Mouse (Mus musculus) mature B cell (primary cell): ENCODE results near the gene 1810009A15Rik.
"Not testable (repeated sequence)": the region's sequence is repeated elsewhere in the genome, so short reads cannot be mapped to it uniquely, and the experiment has no call there.

Source experiments
- in situ Hi-C: fragments of 300-500 bp; cut with MboI; formaldehyde crosslinking; loops from 2 replicates; pipeline ENCODE4 v1.14.3; 2019

Gene 1810009A15Rik

GRCm38 (mm10) chr19:8888511-8889385 lies at the start of gene 1810009A15Rik, which contains the start of gene Gm49416:
Gene 1810009A15Rik (plus strand): TSS chr19:8888853.
Gene Gm49416 (plus strand): TSS chr19:8888926.
- in situ Hi-C loops = no loop called here

DNA sequence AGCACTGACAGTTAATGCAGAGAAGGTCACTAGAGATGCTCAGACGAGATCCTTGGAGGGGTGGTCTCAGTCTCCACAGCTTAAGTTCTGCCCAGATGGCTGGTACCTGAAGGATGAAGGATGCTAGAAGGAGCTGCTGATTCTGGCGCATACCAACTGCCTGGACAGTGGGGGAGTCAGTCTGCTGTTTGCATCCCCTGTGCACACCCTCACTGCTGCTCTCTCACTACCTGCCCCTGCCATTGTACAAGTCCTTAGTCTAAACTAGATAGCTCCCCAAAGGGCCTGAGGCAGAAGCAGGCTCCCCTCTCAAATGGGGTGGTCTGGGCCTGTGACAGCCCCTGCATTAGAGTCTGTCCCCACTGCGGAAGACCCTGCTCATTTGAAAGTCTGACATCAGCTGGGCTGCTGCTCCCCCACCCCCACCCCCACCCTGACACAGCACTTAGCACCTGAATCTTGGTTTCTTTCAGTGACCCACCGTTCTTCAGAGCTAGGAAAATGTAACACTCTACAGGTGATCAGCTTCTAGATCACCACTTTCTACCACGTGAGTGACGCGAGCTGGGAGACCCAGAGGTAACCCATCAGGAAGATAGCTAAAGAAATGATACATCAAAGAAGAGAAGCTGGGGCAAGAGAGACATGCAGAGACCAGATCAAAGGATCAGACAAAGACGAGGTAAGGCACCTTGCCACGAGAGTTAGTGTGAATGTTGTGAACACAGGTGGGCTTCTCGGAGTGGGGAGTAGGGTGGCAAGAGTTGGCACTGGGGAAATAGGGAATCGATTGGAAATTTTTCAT lies 49.3 kb upstream of the 1810009A15Rik start, which contains the start of gene Gng3:
Gng3 (minus strand) TSS at position 92 of the 805 bp plus-strand sequence.
- in situ Hi-C loops = no loop called here

GRCm38 (mm10) chr19:8839908-8840791 lies 48.5 kb upstream of the 1810009A15Rik start:
- in situ Hi-C loops = no loop called here

GRCm38 (mm10) chr19:8841012-8841411 lies 47.6 kb upstream of the 1810009A15Rik start:
- in situ Hi-C loops = no loop called here

DNA sequence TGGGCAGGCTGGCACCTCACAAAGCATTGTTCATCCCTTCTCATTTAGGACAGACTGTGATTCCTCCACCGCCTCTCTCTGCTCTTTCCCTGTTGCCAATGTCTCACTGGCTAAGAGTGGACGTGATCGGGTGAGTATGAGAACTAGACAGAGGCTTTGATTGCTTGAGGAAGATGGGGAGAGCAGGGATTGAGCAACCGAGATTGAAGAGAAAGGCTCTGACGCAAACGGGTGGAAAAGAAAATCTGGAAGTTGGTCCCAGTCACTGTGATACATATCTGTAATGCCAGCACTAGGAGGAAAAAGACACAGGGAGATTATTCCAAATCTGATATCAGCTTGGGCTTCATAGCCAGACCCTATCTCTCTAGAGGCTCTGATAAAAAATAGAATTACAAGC lies 45.7 kb upstream of the 1810009A15Rik start:
- in situ Hi-C loops = no loop called here

DNA sequence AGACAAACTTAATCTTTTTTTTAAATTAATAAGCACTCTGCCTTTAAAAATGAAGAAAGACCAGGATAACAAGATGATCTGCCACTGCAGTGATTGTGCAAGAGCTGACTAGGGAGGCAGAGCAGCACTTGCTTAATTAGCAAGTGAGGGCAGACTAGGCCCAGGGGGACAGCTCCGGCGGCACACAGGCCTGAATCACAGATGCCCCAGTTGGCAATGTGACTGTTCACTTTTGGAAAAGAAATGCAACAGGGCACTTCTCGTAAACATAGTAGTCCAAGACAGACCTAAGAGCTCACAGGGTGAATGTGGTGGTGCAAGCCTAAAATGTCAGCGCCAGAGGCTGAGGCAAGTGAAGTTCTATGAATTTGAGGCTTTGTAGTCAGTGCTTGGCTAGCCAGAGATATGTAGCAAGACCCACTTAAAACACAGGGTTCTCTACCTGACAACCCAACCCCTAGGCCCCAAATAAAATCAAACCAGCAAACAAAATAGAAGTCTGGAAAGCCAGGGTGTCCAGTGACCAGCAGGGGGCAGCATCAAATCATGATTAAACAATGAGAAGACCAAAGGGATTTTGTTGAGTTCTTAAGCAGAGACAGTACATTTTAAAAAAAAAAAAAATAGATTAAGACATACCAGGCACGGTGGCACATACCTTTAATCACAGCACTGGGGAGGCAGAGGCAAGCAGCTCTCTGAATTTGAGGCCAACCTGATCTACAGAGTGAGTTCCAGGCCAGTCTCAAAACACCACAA lies 44.1 kb upstream of the 1810009A15Rik start:
- in situ Hi-C loops = no loop called here

DNA sequence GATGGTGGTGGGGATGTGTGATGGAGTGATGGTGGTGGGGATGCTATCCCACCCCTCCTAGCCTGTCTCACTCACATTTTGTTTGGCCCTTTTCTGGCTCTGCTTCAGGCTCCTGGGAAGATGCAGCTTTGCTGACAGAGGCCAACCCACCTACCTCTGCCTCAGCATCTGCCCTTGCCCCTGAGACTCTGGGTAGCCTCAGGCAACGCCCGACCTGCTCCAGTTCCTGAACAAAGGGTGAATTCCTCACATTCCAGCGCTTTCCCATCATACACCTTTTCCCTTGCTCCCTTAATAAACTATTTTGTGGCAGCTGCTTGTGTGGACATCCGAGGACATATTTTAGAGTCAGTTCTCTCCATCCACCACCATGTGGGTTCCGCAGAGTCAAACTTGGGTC lies 40.3 kb upstream of the 1810009A15Rik start:
- in situ Hi-C loops = no loop called here

DNA sequence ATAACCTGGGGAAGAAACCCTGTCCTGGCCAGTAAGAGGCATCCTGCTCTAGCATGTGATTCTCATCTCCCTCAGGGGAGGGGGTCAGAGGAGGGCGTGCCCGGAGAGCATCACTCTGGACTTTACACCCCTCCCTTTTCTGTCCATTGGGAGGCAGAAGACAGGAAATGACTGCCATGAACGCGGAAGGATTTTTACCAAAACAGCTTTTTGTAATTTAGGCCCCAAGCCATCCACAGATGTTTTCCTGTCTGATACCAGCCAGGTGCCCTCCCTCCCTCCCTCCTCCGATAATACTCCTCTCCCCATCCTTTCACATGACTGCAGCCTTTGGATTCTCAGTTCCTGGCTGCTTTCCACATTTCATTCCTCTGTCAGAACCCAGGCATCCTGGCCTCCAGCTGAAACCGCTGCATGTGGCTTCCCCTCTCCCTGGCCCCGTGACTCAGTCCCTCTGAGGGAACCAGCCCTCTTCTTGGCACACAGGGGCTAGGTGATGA lies 38.2 kb upstream of the 1810009A15Rik start, which contains the start of gene Lrrn4cl:
Lrrn4cl (plus strand) TSS at position 367 of the 500 bp plus-strand sequence.
- in situ Hi-C loops = loop anchor here (5.0 kb wide), 1 partner anchor 262 kb away; no protein-coding TSS in a partner anchor

GRCm38 (mm10) chr19:8851639-8852038 lies 37.0 kb upstream of the 1810009A15Rik start:
- in situ Hi-C loops = loop anchor here (5.0 kb wide), 1 partner anchor 261 kb away; no protein-coding TSS in a partner anchor

DNA sequence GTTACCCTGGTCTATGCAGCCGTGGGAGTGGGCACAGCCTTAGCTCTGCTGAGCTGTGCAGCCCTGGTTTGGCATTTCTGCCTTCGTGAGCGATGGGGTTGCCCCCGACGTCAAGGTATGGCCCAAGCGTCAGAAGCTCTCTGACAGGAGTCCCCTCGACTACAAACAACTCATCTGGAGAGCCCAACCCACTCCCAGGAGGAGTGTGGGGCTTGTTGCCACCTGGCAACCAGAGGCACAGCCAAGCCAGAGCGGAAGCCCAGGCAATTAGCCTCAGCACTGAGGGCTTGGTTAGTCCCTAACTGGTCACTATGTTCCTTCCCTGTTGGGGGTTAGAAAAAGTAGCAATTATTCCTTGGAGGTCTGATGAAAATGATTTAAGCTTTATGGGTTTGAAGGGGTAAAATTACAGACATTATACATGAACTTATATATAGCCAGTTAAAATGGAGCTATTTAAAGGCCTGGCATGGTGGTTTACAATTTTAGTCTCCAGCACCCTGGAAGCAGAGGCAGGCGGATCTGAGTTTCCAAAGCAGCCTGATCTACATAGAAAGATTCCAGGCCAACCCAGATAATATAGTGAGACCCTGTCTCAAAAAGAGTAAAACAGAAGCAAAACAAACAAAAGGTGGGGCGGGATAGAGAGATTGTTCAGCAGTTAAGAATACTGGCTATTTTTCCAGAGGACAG lies 36.3 kb upstream of the 1810009A15Rik start:
- in situ Hi-C loops = loop anchor here (5.0 kb wide), 1 partner anchor 260 kb away; no protein-coding TSS in a partner anchor

GRCm38 (mm10) chr19:8853117-8853516 lies 35.5 kb upstream of the 1810009A15Rik start:
- in situ Hi-C loops = loop anchor here (5.0 kb wide), 1 partner anchor 259 kb away; no protein-coding TSS in a partner anchor

GRCm38 (mm10) chr19:8857689-8858088 lies 31.0 kb upstream of the 1810009A15Rik start:
- in situ Hi-C loops = no loop called here

DNA sequence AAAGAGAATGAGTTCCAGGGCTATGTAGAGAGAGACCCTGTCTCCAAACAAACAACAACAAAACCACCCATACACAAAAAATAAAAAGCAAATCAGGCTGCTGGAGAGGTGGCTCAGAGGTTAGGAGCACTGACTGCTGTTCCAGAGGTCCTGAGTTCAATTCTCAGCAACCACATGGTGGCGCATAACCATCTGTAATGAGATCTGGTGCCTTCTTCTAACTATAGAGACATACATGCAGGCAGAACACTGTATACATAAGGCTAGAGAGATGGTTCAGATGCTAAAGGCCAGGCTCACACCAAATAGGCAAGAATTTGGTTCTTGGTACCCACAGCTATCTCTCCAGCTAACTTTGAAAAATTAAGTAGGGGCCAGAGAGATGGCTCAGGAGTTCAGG lies 29.6 kb upstream of the 1810009A15Rik start:
- in situ Hi-C loops = no loop called here

DNA sequence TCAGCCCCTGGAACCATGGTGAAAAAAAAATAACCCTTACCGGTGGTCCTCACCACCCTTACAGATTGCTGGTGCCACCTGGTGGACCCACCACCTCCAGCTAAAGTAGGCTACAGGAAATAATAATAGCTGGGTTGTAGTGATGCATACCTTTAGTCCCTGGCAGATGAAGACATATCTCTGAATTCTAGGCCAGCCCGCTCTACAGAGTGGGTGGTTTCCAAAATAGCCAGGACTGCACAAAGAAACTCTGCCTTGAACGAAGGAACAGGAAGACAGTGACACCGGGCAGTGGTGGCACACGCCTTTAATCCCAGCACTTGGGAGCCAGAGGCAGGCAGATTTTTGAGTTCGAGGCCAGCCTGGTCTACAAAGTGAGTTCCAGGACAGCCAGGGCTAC lies 24.4 kb upstream of the 1810009A15Rik start:
- in situ Hi-C loops = no loop called here

DNA sequence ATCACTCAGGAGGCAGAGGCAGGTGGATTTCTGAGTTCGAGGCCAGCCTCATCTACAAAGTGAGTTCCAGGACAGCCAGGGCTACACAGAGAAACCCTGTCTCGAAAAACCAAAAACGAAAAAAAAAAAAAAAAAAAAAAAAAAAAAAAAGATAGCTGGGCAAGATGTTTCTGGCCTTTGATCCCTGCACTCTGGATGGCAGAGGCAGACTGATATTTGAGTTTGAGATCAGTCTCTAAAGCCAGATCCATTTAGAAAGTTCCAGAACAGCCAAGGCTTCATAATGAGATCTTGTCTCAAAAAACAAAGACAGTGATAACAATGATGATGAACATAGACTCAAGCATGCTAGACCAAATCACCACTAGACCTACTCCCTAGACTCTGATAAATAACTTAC lies 18.3 kb upstream of the 1810009A15Rik start:
- in situ Hi-C loops = not testable (repeated sequence)

- in situ Hi-C loops = no loop called here
Observed at GRCm38 (mm10) chr19:8870838-8871237, 17.8 kb upstream of the 1810009A15Rik start.

- in situ Hi-C loops = no loop called here
Observed at GRCm38 (mm10) chr19:8871267-8872186, 17.1 kb upstream of the 1810009A15Rik start, which contains the start of gene Ubxn1. Gene Ubxn1 (plus strand): TSS chr19:8871496.

- in situ Hi-C loops = no loop called here
Observed at GRCm38 (mm10) chr19:8872266-8872840, 16.3 kb upstream of the 1810009A15Rik start.
